Mouse (Mus musculus) retina, postnatal 7 days (tissue): Measurements from ENCODE around the gene 1600002K03Rik.
A peak's percentile ranks its signal among the peaks of the same experiment; 100 is the strongest.

Experiments
- DNase-seq: peaks from one replicate; pipeline ENCODE4 v3.0.0-alpha.2; 2012; ENCODE audit warnings: low read depth, low spot score

The 1600002K03Rik gene

GRCm38 (mm10) chr10:80167460-80168037 lies 5.2 kb upstream of the 1600002K03Rik start:
- DNase-seq: peak; percentile 99

- DNase-seq: peak; percentile 84
Measured at GRCm38 (mm10) chr10:80168038-80168661, 4.6 kb upstream of the 1600002K03Rik start.

GRCm38 (mm10) chr10:80169070-80169469 lies 3.7 kb upstream of the 1600002K03Rik start:
- no peak for DNase-seq

- DNase-seq: no peak
Measured at GRCm38 (mm10) chr10:80169651-80170050, 3.1 kb upstream of the 1600002K03Rik start.

- no peak for DNase-seq
Measured at GRCm38 (mm10) chr10:80170052-80170451, 2.7 kb upstream of the 1600002K03Rik start.

- DNase-seq: no peak
Measured at GRCm38 (mm10) chr10:80170601-80171021, 2.1 kb upstream of the 1600002K03Rik start.

GRCm38 (mm10) chr10:80171252-80171651 lies 1.5 kb upstream of the 1600002K03Rik start:
- DNase-seq: no peak

GRCm38 (mm10) chr10:80171760-80172526 lies 801 bp upstream of the 1600002K03Rik start:
- no peak for DNase-seq

- no peak for DNase-seq
Measured at GRCm38 (mm10) chr10:80173358-80173757, 614 bp downstream of the 1600002K03Rik start.

GRCm38 (mm10) chr10:80173955-80174640 lies 1.4 kb downstream of the 1600002K03Rik start:
- no peak for DNase-seq

- no peak for DNase-seq
Measured at GRCm38 (mm10) chr10:80174705-80175104, 2.0 kb downstream of the 1600002K03Rik start.

GRCm38 (mm10) chr10:80175536-80176269 lies 3.0 kb downstream of the 1600002K03Rik start:
- no peak for DNase-seq

- no peak for DNase-seq
Measured at GRCm38 (mm10) chr10:80176270-80176834, 3.6 kb downstream of the 1600002K03Rik start.

GRCm38 (mm10) chr10:80177441-80178279 lies 4.9 kb downstream of the 1600002K03Rik start:
- no peak for DNase-seq

- DNase-seq: no peak
Measured at GRCm38 (mm10) chr10:80179068-80180051, 6.6 kb downstream of the 1600002K03Rik start, which contains the start of gene Efna2. Gene Efna2 (plus strand): TSS chr10:80179482.

- DNase-seq: no peak
Measured at GRCm38 (mm10) chr10:80180288-80180687, 7.5 kb downstream of the 1600002K03Rik start.

GRCm38 (mm10) chr10:80180823-80181222 lies 8.1 kb downstream of the 1600002K03Rik start:
- DNase-seq: no peak

GRCm38 (mm10) chr10:80182547-80182946 lies 9.8 kb downstream of the 1600002K03Rik start:
- DNase-seq: no peak

- no peak for DNase-seq
Measured at GRCm38 (mm10) chr10:80186649-80187048, 13.9 kb downstream of the 1600002K03Rik start.
